Mouse (Mus musculus) inflammation-experienced regulatory T-cells, adult 6 months (primary cell): ENCODE results near the gene Cdhr2. TPM values are rescaled to one million over a fixed set of nuclear protein-coding genes. Genes with fewer than 3 reads are reported as not detected.
A peak's percentile ranks its signal among the peaks of the same experiment; 100 is the strongest.

ENCODE experiments used
- ATAC-seq: one replicate; pipeline ENCODE4 v1.8.0; 2017
- polyA plus RNA-seq, 3 experiments: library from polyadenylated mRNA; unstranded; fragments of 100-300 nt; shearing (Covaris generic); gene quantifications; one replicate each; pipeline ENCODE4 v1.2.1; 2017

Gene Cdhr2
- polyA plus RNA-seq = not detected

GRCm38 (mm10) chr13:54701243-54701642, at the start of gene Cdhr2:
Cdhr2 (plus strand) TSS chr13:54701461.
- ATAC-seq = no peak

DNA sequence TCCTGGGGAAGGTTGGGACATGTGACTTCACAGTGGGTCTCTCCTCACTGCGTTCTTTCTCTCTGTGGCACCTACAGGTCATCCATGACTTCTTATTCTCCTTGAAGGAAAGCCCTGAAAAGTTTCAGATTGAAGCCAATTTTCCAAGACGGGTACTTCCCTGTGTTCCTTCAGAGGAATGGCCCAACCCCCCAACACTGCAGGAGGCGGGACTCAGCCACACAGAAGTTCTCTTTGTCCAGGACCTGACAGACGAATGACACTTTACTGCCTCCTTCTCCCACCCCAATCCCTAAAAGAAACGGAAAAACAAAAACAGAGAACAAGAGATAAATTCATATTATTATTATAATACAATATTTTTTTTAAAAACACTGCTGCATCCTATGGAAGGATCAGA, 40.4 kb upstream of the Cdhr2 start:
- ATAC-seq = no peak

DNA sequence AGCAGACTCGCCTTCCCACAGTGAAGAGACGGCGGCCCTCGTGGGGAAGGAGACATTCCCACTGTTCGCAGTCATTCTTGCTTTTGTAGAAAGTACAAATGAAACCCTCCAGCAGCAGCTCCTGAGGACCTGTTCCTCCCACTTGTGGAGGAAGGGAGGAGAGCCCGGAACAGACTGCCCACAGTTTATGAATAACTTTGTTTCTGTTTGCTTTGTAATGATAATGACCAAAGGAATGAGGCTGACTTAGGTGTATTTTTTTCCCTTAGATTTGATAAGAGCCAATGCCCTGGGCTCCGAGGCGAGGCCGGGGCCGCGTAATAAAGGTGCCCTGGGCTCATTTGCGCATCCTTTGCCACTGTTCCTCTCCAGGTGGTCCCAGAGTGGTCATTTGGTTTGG, 39.9 kb upstream of the Cdhr2 start:
- ATAC-seq = no peak

- no peak for ATAC-seq
These were observed 37.3 kb upstream of the Cdhr2 start for GRCm38 (mm10) chr13:54663999-54664398.

DNA sequence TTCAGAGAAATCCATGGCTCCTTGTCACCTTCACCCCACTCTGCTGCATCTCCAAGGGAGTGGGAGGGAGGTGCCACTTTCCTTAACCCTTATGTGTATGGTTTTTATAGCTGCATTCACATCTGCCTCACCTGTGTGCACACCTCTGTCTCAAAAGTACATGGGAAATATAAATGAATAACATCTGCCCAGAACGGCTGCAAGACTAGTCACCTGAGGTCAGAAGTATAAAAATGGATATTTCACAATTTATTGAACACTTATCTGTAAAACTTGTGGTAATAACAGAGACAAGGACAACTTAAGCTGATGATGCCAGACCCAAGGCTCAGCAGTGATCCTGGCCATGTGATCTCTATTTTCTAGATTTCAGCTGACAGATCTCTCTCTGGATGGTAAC, 36.8 kb upstream of the Cdhr2 start:
- ATAC-seq = no peak

DNA sequence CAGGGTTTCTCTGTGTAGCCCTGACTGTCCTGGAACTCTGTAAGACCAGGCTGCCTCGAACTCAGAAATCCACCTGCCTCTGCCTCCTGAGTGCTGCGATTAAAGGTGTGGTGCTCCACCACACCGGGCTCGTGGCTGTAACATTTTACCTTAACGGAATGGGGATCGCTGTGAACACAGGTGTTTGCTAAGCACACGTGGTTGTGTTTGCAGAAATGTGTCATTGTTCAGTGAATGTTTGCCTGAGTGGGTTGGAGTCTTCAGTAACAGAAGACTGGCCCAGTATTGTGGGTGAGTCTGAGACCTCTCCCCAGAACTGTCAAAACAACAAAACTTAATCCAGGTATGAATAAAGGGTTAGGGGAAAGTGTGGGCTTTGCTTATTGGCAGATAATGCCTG, 36.2 kb upstream of the Cdhr2 start:
- no peak for ATAC-seq

DNA sequence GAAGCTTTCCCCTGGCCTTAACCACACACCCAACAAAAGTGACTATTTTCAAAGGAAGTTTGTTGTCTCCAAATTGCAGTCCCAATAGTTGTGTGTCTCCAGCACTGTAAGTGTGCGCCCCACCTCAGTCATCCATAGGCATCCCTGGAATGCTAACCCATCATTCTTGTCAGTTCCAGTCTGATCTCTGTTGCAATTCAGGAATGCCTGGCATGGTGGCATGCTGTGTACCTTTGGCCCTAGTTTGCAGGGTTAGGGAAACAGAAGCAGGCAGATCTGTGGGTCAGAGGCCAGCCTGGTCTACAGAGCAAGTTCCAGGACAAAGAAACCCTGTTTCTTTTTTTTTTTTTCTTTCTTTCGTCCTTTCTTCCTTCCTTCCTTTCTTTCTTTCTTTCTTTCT, 30.8 kb upstream of the Cdhr2 start:
- ATAC-seq = no peak

- no peak for ATAC-seq
These were observed 25.2 kb upstream of the Cdhr2 start for GRCm38 (mm10) chr13:54675895-54676590.

GRCm38 (mm10) chr13:54678263-54678662, 23.0 kb upstream of the Cdhr2 start:
- no peak for ATAC-seq

- ATAC-seq = no peak
These were observed 20.9 kb upstream of the Cdhr2 start for GRCm38 (mm10) chr13:54680184-54680853.

DNA sequence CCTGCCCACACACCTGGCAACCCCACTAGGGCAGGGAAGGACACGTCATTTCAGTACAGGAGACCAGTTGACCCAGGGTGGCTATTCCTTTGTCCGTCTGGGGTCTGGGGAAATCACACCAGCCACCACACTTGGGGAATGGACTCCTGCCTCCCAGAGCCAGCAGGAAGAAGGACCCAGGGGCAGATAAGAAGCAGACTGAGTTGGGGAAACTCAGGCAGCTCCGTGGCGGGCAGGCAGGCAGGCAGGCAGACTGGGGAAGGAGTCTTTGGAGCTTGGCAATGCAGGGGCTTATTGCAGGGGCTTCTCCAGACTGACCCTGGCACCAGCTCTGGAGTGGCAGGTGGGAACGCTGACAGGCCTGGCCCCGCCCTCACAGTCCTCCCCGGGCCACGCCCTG, 20.0 kb upstream of the Cdhr2 start:
- no peak for ATAC-seq

DNA sequence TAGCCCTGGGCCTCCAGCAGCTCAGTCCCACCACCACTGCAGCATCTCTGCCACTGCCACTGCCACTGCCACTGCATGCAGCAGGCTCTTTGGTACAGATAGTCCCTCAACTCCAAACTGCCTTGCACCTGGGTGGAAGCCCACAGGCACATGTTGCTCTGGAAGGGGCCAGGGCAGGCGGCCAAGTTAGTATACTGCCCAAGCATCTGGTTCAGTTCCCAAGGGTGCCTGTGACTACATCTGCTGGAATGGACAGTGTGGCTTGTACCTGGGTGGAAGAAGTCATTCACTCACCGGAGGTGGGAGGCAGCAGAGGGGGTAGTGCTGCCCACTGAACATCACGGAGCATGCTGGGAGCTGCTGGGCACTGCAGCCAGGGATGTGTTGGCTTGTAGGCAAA, 18.0 kb upstream of the Cdhr2 start:
- no peak for ATAC-seq

GRCm38 (mm10) chr13:54684140-54684896, 16.9 kb upstream of the Cdhr2 start:
- ATAC-seq = no peak

DNA sequence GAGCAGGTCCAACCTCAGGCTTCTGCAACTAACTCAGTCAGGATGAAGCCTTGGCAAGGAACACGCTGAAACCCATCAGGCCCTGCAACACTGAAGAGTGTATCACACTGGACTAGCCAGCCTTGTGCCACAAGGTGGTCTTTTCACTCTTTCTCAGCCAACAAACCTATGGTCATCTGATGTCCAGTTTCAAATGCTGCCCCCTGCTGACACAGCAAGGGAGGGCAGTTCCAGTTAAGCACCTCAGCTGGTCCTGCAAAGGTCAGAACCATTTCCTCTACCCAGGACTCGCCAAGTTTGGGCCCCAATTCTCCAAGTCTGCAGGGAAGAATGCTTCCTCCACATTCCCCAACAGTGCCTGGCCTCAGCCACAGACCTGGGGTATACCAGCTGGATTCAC, 16.1 kb upstream of the Cdhr2 start:
- no peak for ATAC-seq

DNA sequence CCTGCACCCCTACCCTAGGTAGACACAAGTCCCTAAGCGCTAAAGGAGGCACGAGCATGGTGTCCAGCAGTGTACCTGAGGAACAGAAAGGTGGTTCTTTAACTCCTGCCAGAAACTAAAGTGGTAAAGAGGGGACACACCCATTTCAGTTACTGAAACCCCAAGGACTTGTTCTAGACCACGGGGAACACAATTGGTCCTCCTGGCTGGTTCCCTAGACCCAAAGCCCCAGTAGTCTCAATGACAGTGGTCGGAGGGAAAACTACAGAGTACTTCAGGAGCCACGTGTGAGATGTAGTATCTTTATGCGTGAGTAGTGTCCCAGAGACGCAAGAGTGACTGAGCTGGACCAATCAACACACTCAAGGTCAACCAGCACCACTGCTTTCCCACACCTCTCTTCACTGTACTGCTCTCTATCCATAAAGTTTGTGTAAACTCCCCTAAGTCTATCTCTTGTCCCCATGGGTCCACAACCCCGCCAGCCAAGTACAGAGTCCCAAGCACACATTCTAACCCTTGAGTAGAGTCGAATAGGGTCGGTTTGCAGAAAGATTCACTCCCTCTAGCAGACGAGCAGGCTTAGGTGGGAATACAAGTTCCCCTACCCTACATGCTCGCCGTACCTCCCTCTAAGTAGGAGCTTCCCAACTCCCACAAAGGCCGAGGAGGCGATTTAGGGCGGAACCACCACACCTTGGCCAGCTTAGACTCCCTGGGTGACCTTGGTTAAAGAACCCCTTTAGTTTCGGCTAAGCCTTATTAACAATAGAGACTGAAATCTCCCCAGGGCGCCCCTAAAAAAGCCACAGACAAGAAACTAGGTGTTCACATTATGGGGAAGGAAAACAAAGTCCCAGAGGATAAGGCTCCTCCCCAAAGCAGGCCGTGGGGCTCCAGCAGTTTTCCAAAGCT, 14.9 kb upstream of the Cdhr2 start:
- ATAC-seq = no peak

DNA sequence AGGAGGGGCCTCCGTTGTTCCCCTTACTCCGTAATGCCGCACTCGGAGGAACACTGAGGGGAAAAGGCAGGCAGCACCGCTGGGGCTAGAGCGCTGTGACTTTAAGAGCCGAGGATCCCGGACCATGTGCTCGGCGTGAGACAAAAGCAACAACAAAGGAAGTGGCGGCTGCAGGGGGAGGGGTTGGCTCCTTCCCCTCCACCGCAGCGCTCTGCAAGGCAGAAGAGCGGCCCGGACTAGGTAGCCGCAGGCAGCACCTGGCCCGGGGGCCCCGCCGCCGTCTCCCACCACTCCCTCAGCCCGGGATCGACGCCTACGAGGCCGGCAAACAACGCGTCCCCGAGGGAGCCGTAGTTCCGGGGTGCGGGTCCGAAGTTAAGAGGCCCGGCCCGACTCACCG, 14.2 kb upstream of the Cdhr2 start:
- ATAC-seq = peak; percentile 78

GRCm38 (mm10) chr13:54687575-54688424, 13.5 kb upstream of the Cdhr2 start:
- peak; percentile 80 for ATAC-seq

GRCm38 (mm10) chr13:54690151-54690740, 11.0 kb upstream of the Cdhr2 start:
- no peak for ATAC-seq

DNA sequence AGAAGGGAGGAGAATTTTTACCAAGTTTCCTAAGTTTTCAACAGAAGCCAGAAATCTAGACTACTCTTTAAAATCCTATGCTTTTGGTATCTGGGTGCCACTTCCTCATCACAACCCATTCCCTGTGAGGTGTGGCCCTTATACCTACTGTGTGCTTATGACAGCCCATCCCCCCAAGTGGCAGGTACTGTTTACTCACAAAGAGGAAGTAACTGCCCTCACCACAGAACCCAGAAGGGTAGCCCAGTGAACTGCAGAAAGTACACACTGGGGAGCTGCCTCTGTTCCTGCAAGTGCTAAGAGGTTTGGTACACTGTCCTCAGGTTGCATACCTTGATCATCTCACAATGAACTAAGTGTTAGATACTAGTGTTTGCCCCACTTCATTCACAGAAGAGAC, 9.5 kb upstream of the Cdhr2 start:
- no peak for ATAC-seq

DNA sequence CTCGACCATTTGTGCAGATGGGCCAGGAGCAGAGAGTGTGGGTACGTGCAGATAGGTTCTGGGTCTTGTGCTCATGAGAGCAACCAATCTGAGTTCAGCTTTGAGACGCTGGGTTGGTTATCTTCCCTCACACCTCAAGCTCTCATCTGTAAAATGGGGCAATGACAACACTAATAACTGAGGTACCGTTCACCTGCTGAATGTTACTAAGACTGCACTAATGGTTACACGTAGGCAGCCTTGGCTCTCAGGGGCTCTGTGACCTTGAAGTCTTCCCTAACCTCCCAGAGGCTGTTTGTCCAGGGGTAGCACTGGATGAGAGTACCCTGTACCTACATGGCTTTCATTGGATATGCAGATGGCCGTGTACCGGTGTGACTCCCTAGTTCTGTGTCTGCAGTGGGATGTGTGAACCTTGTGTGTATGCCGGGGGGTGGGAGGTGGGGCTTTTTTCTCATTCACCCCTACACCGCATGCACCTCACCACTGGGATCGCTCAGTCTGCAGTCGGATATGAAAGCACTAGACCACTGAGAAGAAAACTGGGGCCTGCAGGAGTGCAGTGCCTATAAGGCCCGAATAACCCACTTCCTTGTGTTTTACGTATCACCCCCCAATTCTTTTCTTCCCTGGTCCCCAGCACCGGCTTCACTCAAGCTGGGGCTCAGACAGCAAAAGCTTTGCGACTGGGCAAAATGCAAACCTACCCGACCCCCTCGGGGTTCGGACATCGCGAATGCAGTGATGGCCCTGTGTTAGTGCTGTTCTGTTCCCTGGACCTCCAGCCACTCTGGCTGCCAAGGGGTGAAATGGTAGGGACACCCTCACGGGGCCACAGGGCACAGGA, 8.3 kb upstream of the Cdhr2 start:
- ATAC-seq = no peak
